Mouse (Mus musculus) hindbrain, embryonic 11.5 days (tissue): Measurements from ENCODE around the gene Themis. TPM values are rescaled to one million over a fixed set of nuclear protein-coding genes. Genes with fewer than 3 reads are reported as not detected.

Experiments used
- ATAC-seq: fragments of 200-750 bp; cut with Nextera tagmentation; 2 replicates; pipeline ENCODE4 v1.8.0; 2017; ENCODE audit warnings: mild to moderate bottlenecking, moderate TSS enrichment, moderate library complexity; ENCODE audit not compliant: low FRiP score
- DNase-seq: peaks from one replicate; pipeline ENCODE4 v3.0.0-alpha.2; 2015; ENCODE audit warnings: low spot score
- H3K27ac ChIP-seq: fragments of 300-500 bp; sonication (generic); 2 replicates; pipeline ENCODE4 v1.5.1; 2014; ENCODE audit warnings: mild to moderate bottlenecking, low read depth, low read length
- H3K27me3 ChIP-seq: fragments of 300-500 bp; sonication (generic); 2 replicates; pipeline ENCODE4 v1.6.1; 2014; ENCODE audit warnings: mild to moderate bottlenecking, low read length, moderate library complexity, mixed read lengths; ENCODE audit not compliant: control insufficient read depth, insufficient read depth
- H3K36me3 ChIP-seq: fragments of 300-500 bp; sonication (generic); 2 replicates; pipeline ENCODE4 v1.6.1; 2014; ENCODE audit warnings: mild to moderate bottlenecking, low read length, moderate library complexity, mixed read lengths; ENCODE audit not compliant: control insufficient read depth, insufficient read depth
- H3K4me1 ChIP-seq: fragments of 300-500 bp; sonication (generic); replicated peaks from 2 replicates; pipeline ENCODE4 v1.6.1; 2014; ENCODE audit warnings: low read length, mixed read lengths; ENCODE audit not compliant: control insufficient read depth, insufficient read depth
- H3K4me2 ChIP-seq: fragments of 300-500 bp; sonication (generic); replicated peaks from 2 replicates; pipeline ENCODE4 v1.6.1; 2014; ENCODE audit warnings: mild to moderate bottlenecking, low read depth, low read length
- H3K4me3 ChIP-seq: fragments of 300-500 bp; sonication (generic); 2 replicates; pipeline ENCODE4 v1.5.1; 2014; ENCODE audit warnings: low read depth, low read length
- H3K9ac ChIP-seq: fragments of 300-500 bp; sonication (generic); 2 replicates; pipeline ENCODE4 v1.6.1; 2014; ENCODE audit warnings: low read depth, low read length
- H3K9me3 ChIP-seq: fragments of 300-500 bp; sonication (generic); 2 replicates; pipeline ENCODE4 v1.6.1; 2016; ENCODE audit warnings: low read length; ENCODE audit not compliant: control insufficient read depth
- WGBS: fragments of 180-500 bp; shearing (Covaris S2); extraction: QIAGEN DNeasy Blood & Tissue Kit; methylation state at CpG from one replicate; pipeline ENCODE4 v1.1.7; 2014; 5-methylcytosine and 5-hydroxymethylcytosine counted together
- polyA plus RNA-seq: library from polyadenylated mRNA; unstranded; fragments of >200 nt; fragmentation: Nextera tagmentation; extraction: Ambion mirVana; gene quantifications from 2 replicates; pipeline ENCODE4 v1.2.1, GENCODE M21; 2014

Themis gene
- polyA plus RNA-seq, 1 experiment from 2014 or later, result not detected

DNA sequence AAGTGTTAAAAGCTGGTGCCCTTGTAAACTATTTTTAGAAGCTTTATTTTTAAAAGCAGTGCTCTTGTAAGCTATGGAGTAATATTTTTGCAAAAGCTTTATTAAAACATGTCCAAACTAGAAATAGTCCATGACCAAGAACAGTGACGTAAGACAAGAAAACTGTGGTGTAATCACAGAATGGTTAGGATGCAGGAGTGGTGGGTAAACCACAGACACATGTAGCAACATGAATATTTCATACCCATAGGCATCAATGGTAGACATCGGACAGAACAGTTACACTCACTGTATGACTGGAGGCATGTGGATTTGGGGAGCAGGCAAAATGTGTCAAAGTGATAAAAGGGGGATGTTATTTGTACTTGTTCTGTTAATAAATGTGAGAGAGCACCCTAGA lies 222.7 kb downstream of the Themis start:
- H3K9ac ChIP-seq, result no peak overlapping the region
- H3K27ac ChIP-seq, result no peak overlapping the region
- DNase-seq (no peak), ATAC-seq (no peak)
- no peaks in the 10 kb centered on the region for H3K36me3 ChIP-seq
- H3K4me1 ChIP-seq, result no peaks in the 10 kb centered on the region
- H3K4me2 ChIP-seq, result no peak overlapping the region
- WGBS, result 90% methylated on average over 2 of the region's 2 CpGs
- no peaks in the 10 kb centered on the region for H3K9me3 ChIP-seq
- H3K4me3 ChIP-seq, result no peak overlapping the region
- no peaks in the 10 kb centered on the region for H3K27me3 ChIP-seq

DNA sequence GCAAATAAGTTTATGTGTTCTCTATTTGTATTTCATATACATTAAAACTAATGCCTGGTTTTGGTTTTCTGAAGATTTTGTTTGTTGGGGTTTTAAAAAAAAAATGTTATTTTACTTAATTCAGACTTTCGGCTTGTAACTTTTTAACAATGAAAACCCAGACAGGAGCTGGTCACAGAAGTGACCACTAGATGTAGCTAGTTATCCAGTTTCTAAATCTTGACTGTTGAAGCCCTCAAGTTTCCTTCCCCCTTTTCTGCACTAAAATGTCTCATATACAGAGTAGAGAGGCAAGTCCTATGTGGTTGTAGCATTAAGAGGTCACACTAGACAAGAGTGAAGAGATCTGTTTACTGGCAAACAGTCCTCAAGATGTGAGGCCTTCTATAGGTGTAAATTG lies 230.2 kb downstream of the Themis start:
- Histone ChIP-seq H3K4me2 (no peak overlapping the region), H3K27me3 (no peaks in the 10 kb centered on the region), H3K9ac (no peak overlapping the region), H3K4me3 (no peak overlapping the region), H3K9me3 (no peaks in the 10 kb centered on the region), H3K27ac (no peak overlapping the region), H3K36me3 (no peaks in the 10 kb centered on the region), H3K4me1 (no peaks in the 10 kb centered on the region)
- DNase-seq (no peak), ATAC-seq (no peak)
- 70% methylated on average over 1 of the region's 1 CpGs for WGBS
